Mouse (Mus musculus): Measurements from ENCODE around the gene Clip2.

The Clip2 gene

GRCm38 (mm10) chr5:134552110-134552972, at the start of gene Clip2:
TSS of gene Clip2 (minus strand) at chr5:134552434.
- peak; percentile 98 for DNase-seq (ENCODE audit: low spot score)

- no peak for DNase-seq (ENCODE audit: low spot score)
Observed at GRCm38 (mm10) chr5:134597711-134598110, 45.5 kb upstream of the Clip2 start.

DNA sequence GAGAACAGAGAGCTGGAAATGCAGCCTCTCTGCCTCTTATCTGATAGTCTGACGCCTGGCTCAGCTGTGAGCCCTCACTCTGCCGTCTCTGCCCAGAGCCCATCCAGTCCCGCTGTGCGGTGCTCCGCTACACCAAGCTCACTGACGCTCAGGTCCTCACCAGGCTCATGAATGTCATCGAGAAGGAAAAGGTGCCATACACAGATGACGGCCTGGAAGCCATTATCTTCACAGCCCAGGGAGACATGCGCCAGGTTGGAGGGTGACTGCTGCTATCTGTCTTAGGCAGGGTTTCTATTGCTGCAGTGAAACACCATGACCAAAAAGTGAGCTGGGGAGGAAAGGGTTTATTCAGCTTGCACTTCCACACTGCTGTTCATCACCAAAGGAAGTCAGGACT, 40.9 kb upstream of the Clip2 start:
- DNase-seq (ENCODE audit: low spot score) = no peak

DNA sequence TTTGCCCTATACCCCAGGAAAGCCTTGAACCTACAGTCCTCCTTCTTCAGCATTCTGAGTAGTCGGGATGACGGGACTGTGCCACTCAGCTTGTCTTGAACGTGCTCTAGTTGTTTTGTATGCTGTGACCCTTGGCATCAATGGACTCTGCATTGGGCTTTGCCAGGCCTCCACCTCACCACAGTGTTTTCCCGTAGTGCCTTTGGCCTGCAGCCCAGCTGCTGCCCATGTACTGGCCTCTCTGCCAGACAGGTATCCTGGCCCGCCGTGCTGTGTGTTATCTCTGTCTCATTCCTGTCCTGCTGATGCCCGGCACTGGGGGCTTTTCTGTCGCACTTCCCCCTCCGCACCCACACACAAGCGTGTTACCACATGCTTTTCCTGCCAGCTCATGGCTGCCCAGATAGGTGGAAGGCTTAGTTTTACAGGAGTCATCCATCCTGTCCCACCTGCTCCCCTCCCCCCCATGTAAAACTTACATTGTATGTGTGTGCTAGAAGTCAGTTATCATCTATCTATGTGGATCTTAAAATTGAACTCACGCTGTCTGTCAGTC, 39.9 kb upstream of the Clip2 start:
- DNase-seq (ENCODE audit: low spot score) = no peak

DNA sequence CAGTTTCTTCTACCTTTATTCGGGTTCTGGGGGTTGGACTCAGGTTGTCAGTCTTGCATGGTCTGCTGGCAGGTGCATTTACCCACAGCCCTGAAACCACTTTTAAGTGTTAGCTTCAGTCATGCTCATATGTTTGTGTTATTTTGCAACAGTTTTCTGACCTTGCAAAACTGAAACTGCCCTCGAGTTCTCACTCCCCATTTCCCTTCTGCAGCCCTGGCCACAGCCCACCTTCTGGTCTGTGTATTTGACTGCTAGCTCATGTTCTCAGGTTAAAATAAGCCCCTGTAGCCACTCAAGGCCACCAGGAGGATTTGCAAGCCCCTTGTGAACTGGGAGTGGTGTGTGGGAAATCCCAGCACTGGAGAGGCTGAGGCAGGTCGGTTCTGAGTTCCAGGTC, 37.7 kb upstream of the Clip2 start:
- DNase-seq (ENCODE audit: low spot score) = no peak

GRCm38 (mm10) chr5:134584798-134585197, 32.6 kb upstream of the Clip2 start:
- no peak for DNase-seq (ENCODE audit: low spot score)

- no peak for DNase-seq (ENCODE audit: low spot score)
Observed at GRCm38 (mm10) chr5:134583884-134584213, 31.6 kb upstream of the Clip2 start.

DNA sequence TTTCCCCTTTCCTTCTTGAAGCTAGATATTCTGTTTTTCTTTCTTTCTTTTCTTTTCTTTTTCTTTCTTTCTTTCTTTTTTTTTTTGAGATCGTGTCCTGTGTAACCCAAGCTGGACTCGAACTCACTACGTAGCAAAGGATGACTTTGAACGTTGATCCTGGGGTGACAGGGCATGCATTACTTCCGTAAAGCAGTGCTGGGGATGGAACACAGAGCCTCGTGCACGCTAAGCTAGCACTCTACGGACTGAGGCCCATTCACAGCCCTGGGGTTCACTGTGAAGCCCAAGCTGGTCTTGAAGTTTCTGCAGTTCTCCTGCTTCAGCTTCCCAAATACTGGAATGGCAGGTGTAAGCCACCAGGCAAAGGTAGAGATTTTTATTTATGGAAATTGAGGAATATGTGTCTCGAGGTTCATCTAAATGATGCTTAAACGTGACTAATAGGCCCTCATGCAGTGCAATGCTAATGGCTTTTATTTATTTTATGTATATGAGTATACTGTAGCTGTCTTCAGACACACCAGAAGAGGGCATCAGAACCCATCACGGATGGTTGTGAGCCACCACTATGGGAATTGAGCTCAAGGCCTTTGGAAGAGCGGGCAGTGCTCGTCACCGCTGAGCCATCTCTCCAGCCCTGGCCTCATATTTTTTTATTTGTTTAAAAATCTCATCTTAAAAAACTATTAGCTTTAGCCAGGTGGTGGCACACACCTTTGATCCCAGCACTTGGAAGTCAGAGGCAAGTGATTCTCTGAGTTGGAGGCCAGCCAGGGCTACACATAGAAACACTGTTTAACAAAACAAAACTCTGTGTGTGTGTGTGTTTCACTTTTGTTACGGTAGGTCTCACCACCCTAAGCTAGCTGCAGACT, 31.0 kb upstream of the Clip2 start:
- DNase-seq (ENCODE audit: low spot score) = no peak

- DNase-seq (ENCODE audit: low spot score) = peak; percentile 90
Observed at GRCm38 (mm10) chr5:134582221-134582907, 30.1 kb upstream of the Clip2 start.

- no peak for DNase-seq (ENCODE audit: low spot score)
Observed at GRCm38 (mm10) chr5:134581146-134581545, 28.9 kb upstream of the Clip2 start, which contains the start of gene Rfc2. TSS of gene Rfc2 (plus strand) at chr5:134581366.

DNA sequence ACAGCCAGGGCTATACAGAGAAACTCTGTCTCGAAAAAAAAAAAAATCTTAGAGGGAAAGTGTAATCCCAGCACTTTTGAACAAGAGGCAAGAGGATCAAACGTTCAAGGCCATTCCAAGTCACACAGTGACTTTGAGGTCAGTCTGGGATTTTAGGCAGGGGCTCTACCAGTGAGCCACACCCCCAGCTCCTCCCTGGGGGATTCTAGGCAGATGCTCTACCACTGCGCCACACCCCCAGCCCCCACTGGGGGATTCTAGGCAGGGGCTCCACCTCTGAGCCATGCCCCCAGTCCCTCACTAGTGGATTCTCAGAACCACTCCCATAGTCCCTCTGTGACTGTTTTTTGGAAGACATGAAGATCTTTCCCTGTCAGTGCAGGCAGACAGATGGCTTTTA, 26.9 kb upstream of the Clip2 start:
- DNase-seq (ENCODE audit: low spot score) = no peak

DNA sequence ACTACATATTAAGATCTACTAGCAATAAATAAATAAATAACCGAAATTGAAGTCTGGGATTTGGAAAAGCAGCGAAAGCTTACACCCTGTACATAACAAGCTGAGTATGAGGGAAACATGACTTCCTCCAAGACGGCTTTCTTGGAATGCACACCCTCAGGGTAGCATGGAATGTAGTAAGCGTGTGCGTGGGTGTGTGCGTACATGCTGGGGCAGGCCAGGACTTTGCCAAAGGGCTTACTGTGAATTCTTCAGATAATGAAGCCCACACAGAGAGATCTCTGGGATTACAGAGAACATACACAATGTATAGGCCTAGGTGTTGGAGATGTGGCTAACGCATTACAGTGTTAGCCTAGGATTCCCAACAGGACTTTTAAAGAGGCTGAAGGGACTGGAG, 25.3 kb upstream of the Clip2 start:
- DNase-seq (ENCODE audit: low spot score) = no peak

- DNase-seq (ENCODE audit: low spot score) = no peak
Observed at GRCm38 (mm10) chr5:134576517-134577220, 24.4 kb upstream of the Clip2 start.

DNA sequence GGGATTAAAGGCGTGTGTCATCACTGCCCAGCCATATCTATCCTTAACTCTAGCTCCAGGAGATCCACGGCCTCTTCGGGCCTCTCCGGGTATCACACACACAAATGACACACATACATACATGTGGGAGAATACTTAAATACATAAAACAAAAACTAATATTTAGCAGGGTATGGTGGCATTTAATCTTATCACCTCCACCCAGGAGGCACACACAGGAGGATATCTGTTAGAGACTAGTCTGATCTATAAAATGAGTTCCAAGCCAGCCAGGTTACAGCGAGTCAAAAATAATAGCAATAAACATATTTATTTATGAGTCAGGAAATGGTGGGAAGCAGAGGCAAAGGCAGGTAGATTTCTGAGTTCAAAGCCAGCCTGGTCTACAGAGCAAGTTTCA, 23.6 kb upstream of the Clip2 start:
- no peak for DNase-seq (ENCODE audit: low spot score)

GRCm38 (mm10) chr5:134572508-134573214, 20.4 kb upstream of the Clip2 start:
- no peak for DNase-seq (ENCODE audit: low spot score)

DNA sequence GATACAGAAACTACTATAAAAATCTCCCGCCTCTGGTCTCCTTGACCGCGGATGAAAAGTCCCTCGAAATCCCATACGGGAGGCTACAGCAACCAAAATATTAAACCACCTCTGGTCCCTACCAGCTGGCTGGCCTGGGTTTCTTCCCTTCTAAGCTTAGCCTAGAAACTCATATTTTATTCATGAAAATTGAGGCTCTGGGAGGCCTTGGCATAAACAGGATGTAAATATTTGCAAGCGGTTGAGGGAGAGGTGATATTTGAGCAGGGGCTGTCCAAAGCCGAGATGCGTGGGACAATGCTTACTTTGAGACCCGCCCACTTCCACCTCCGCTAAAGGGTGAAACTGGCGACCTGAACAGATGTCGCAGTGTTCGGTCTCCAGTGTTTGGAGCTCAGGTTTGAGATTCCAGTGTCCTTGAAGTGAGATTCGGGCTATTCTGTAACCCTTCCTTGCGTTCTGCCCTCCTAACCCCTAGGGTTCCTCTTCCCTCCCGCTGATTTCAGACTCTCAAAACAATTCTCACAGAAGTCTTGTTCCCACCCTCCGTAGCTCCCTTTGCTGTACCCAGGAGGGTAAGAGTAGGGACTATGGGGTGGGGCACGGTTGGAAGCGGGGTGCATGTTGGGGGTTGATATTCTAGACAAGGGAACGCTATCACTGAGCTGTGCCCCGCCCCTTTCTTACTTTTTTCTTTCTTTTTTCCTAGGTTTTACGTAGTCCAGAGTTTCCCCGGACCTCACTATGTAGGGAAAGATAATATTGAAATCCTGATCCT, 19.7 kb upstream of the Clip2 start:
- DNase-seq (ENCODE audit: low spot score) = no peak

DNA sequence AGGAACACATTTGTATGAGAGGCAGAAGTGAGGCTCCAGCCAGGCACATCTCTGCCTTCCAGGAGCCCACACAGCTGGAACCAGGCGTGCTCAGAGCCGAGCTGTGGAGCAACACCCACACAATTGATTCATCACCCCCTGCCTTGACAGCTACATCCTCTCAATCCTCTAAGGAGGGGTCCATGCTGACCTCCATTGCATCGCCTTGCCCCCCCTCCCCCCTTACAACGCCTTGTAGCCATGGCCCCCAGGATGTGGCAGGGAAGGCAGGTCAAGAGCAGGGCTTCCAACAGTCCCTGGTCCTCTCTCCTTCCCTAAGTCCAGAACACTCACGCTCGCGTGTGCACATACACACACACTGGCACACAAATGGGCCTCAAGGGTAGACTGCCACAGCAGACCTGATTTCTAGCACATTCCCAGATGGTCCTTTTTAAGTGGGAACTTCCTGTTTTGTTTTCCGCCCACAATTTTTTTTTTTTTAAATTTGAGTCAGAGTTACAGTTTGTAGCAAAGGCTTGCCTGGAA, 16.8 kb upstream of the Clip2 start:
- no peak for DNase-seq (ENCODE audit: low spot score)

GRCm38 (mm10) chr5:134568030-134568429, 15.8 kb upstream of the Clip2 start:
- no peak for DNase-seq (ENCODE audit: low spot score)

DNA sequence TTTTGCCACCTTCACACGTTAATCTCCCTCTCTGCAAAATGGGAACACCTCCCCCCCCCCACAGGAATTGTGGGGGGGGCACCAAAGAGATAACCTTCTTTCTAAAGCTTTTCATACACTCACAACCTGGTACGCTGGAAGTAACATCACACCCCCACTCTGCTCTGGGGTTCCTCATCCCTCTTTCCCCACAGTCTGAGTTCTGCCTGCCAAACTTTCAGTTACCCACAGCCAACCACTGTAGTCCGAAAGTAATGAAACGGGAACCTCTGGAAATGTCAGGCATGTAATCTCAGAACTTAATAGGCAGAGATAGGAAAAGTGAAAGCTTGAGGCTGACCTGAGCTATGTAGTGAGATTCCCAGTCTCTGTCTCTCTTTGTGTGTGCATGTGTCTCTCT, 15.2 kb upstream of the Clip2 start:
- DNase-seq (ENCODE audit: low spot score) = no peak

- no peak for DNase-seq (ENCODE audit: low spot score)
Observed at GRCm38 (mm10) chr5:134565696-134566095, 13.5 kb upstream of the Clip2 start.

Measured in urinary bladder, postnatal 10 days (tissue).